Mouse (Mus musculus): Measurements from ENCODE around the gene Pde4c. TPM values are rescaled to one million over a fixed set of nuclear protein-coding genes. Genes with fewer than 3 reads are reported as not detected.

The Pde4c gene
- polyA plus RNA-seq, 1 experiment from 2014 or later = 0.16 TPM

DNA sequence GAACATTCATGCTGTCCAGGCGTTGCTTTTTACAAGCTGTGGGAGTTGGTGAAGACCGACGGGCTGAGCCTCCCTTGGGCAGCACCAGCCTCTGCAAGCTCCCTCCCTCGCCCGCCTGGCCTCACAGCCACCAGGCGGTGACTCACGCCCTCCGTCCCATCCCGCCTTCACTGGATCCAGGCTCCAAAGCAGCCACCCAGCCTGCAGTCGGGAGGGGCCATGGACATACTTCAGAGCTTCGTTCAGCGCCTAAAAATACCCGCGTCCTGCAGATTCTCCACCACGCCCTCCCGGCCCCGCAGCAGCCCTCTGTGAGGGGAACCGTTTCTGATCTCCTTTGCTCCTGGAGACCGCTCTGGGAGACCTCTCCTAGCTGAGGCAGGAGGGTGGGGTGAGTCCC lies 41.3 kb upstream of the Pde4c start:
- Histone ChIP-seq H3K9ac (ENCODE audit: low read length) (peak overlapping the region; percentile 39; the same call in 1 of the 2 replicates), H3K4me3 (ENCODE audit: low read depth, low read length) (no peak overlapping the region), H3K4me1 (ENCODE audit: control insufficient read depth, insufficient read depth, low read length) (peaks cover 2% of the 10 kb centered on the region; the same call in 1 of the 2 replicates), H3K36me3 (ENCODE audit: control insufficient read depth, insufficient read depth, low read length) (peaks cover 2% of the 10 kb centered on the region; the same call in 1 of the 2 replicates), H3K27ac (ENCODE audit: low read depth, low read length) (no peak overlapping the region), H3K9me3 (ENCODE audit: control insufficient read depth, low read length) (no peaks in the 10 kb centered on the region), H3K4me2 (no peak overlapping the region), H3K27me3 (ENCODE audit: control insufficient read depth, insufficient read depth, low read length) (no peaks in the 10 kb centered on the region)
- peak; percentile 86 for DNase-seq (ENCODE audit: low spot score, missing footprints)
- no peak for ATAC-seq (ENCODE audit: low FRiP score)
- 9% methylated on average over 19 of the region's 19 CpGs for WGBS

DNA sequence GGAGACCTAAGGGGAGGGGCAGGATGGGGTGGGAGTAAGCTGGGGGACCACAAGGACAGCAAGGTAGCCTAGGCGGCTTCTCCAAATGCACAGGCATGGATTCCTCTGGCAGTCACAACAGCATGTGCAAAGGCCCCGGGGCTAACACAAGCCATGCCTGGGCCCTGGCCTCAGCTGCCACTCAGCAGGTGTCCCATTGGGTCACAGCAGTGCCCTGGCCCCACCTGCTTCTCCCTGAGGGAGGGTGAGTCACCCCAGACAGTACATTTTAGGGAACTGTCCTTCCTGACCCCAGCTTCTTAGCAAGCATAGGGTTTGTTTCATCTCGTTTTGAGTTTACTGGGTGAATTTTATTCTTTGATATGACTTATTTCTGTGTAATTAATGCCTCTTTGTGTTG lies 40.8 kb upstream of the Pde4c start:
- DNase-seq (ENCODE audit: low spot score, missing footprints) = no peak
- Histone ChIP-seq H3K9me3 (ENCODE audit: control insufficient read depth, low read length) (no peaks in the 10 kb centered on the region), H3K27ac (ENCODE audit: low read depth, low read length) (no peak overlapping the region), H3K36me3 (ENCODE audit: control insufficient read depth, insufficient read depth, low read length) (peaks cover 2% of the 10 kb centered on the region; the same call in 1 of the 2 replicates), H3K9ac (ENCODE audit: low read length) (no peak overlapping the region; the same call in 1 of the 2 replicates), H3K27me3 (ENCODE audit: control insufficient read depth, insufficient read depth, low read length) (no peaks in the 10 kb centered on the region), H3K4me1 (ENCODE audit: control insufficient read depth, insufficient read depth, low read length) (peaks cover 2% of the 10 kb centered on the region; the same call in 1 of the 2 replicates), H3K4me3 (ENCODE audit: low read depth, low read length) (no peak overlapping the region), H3K4me2 (no peak overlapping the region)
- 0 out of 2 replicates have a peak, but pooled peaks have one; percentile 6 for ATAC-seq (ENCODE audit: low FRiP score)
- 67% methylated on average over 3 of the region's 3 CpGs for WGBS

DNA sequence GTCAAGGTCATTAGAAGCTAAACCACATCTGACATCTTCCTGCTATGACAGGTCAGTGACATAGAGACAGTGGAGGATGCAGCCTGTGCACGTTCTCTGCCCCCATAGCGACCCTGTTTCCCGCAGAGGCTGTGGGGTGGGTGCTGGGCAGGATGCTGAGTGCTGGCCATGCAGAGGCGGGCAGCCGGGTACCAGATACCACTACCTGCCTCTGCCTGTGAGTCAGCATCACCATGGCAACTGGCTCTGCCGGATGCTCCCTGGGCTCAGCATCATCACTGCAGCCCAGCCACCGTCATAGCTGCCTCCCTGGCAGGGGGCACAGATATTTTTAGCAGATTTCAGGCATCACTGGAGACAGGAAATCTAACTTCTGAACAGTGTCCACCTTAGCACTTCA lies 39.2 kb upstream of the Pde4c start:
- Histone ChIP-seq H3K9me3 (ENCODE audit: control insufficient read depth, low read length) (no peaks in the 10 kb centered on the region), H3K27ac (ENCODE audit: low read depth, low read length) (no peak overlapping the region), H3K9ac (ENCODE audit: low read length) (no peak overlapping the region), H3K36me3 (ENCODE audit: control insufficient read depth, insufficient read depth, low read length) (no peaks in the 10 kb centered on the region), H3K4me1 (ENCODE audit: control insufficient read depth, insufficient read depth, low read length) (peaks cover 2% of the 10 kb centered on the region; the same call in 1 of the 2 replicates), H3K4me3 (ENCODE audit: low read depth, low read length) (no peak overlapping the region), H3K27me3 (ENCODE audit: control insufficient read depth, insufficient read depth, low read length) (no peaks in the 10 kb centered on the region), H3K4me2 (no peak overlapping the region)
- peak; percentile 82 for DNase-seq (ENCODE audit: low spot score, missing footprints)
- ATAC-seq (ENCODE audit: low FRiP score) = peak; percentile 20
- 55% methylated on average over 7 of the region's 7 CpGs for WGBS

DNA sequence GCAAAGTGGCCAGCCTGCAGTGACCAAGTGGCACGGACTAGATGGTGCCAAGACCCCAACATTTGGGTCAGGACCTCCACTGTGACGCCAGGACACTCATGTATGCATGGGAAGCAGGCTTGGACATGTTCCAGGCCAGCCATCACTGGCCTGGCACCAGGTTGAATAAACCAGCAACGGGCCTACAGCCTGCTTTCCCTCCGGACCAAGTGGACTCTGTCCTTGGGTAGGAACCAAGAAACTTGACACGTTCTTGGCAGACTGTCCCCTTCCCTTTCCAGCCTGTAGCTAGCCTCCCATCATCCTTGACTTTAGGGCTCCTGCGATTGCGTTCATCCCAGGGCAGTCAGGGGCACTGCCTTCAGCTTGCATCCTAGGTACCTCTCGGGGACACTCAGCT lies 35.9 kb upstream of the Pde4c start:
- H3K27ac ChIP-seq (ENCODE audit: low read depth, low read length) = no peak overlapping the region
- DNase-seq (ENCODE audit: low spot score, missing footprints) = no peak
- 88% methylated on average over 8 of the region's 8 CpGs for WGBS

DNA sequence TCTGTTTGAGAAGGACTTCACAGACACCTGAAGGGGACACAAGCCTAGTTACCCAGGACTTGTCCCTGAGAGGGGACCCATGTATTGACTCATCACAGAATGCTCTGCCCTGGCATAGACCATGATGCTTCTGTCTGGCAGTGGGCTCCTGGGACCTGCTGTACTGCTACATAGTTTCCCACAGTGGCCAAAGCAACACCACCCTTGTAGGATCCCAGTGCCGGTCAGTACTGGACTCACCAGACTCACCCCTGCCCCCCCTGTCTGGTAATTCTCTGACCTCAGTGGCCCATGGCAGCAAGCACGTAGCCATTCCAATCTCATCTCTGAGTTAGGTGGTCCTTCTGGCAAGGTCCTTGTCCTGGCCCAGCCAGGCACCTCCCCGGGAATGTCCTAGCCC lies 35.4 kb upstream of the Pde4c start:
- H3K9me3 ChIP-seq (ENCODE audit: control insufficient read depth, low read length) = no peaks in the 10 kb centered on the region
- ATAC-seq (ENCODE audit: low FRiP score) = no peak
- no peak overlapping the region for H3K27ac ChIP-seq (ENCODE audit: low read depth, low read length)
- 97% methylated on average over 3 of the region's 3 CpGs for WGBS
- H3K27me3 ChIP-seq (ENCODE audit: control insufficient read depth, insufficient read depth, low read length) = no peaks in the 10 kb centered on the region
- no peak overlapping the region for H3K4me3 ChIP-seq (ENCODE audit: low read depth, low read length)
- DNase-seq (ENCODE audit: low spot score, missing footprints) = no peak
- no peak overlapping the region for H3K4me2 ChIP-seq
- H3K4me1 ChIP-seq (ENCODE audit: control insufficient read depth, insufficient read depth, low read length) = peaks cover 16% of the 10 kb centered on the region
- H3K36me3 ChIP-seq (ENCODE audit: control insufficient read depth, insufficient read depth, low read length) = no peaks in the 10 kb centered on the region
- no peak overlapping the region for H3K9ac ChIP-seq (ENCODE audit: low read length)

More for the DNA sequence above, 35.9 kb upstream of the Pde4c start:
- H3K9ac ChIP-seq (ENCODE audit: low read length) = no peak overlapping the region
- no peaks in the 10 kb centered on the region for H3K36me3 ChIP-seq (ENCODE audit: control insufficient read depth, insufficient read depth, low read length)
- H3K4me3 ChIP-seq (ENCODE audit: low read depth, low read length) = no peak overlapping the region
- ATAC-seq (ENCODE audit: low FRiP score) = no peak
- no peaks in the 10 kb centered on the region for H3K9me3 ChIP-seq (ENCODE audit: control insufficient read depth, low read length)
- no peak overlapping the region for H3K4me2 ChIP-seq
- peaks cover 16% of the 10 kb centered on the region for H3K4me1 ChIP-seq (ENCODE audit: control insufficient read depth, insufficient read depth, low read length)
- H3K27me3 ChIP-seq (ENCODE audit: control insufficient read depth, insufficient read depth, low read length) = no peaks in the 10 kb centered on the region

DNA sequence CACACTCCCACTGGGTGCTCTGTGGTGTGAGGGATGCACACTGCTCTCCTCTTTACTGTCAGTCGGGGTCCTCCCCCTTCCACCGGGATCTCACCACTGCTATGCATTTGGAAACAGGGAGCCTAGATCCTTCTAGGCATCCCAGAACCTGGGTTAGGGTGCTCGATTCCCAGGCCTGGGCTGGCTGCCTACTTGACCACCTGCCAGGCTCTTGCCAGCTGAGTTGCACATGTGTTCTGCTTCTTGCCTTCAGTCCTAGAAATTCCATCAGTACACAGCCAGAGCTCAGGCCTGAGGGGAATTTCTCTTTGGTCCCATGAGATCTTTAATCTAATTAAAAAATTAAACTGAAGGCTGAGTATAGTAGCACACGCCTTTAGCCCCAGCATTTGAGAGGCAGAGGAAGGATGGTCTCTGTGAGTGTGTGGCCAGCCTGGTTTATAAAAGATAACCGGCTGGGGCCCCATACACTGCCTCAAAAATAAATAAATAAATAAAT lies 33.6 kb upstream of the Pde4c start:
- H3K4me3 ChIP-seq (ENCODE audit: low read depth, low read length) = no peak overlapping the region
- H3K9me3 ChIP-seq (ENCODE audit: control insufficient read depth, low read length) = no peaks in the 10 kb centered on the region
- ATAC-seq (ENCODE audit: low FRiP score) (no peak), DNase-seq (ENCODE audit: low spot score, missing footprints) (no peak)
- H3K4me1 ChIP-seq (ENCODE audit: control insufficient read depth, insufficient read depth, low read length) = peaks cover 14% of the 10 kb centered on the region
- H3K36me3 ChIP-seq (ENCODE audit: control insufficient read depth, insufficient read depth, low read length) = no peaks in the 10 kb centered on the region
- H3K9ac ChIP-seq (ENCODE audit: low read length) = no peak overlapping the region; the same call in 1 of the 2 replicates
- WGBS = 81% methylated on average over 5 of the region's 5 CpGs
- no peak overlapping the region for H3K27ac ChIP-seq (ENCODE audit: low read depth, low read length)
- no peaks in the 10 kb centered on the region for H3K27me3 ChIP-seq (ENCODE audit: control insufficient read depth, insufficient read depth, low read length)
- no peak overlapping the region for H3K4me2 ChIP-seq

DNA sequence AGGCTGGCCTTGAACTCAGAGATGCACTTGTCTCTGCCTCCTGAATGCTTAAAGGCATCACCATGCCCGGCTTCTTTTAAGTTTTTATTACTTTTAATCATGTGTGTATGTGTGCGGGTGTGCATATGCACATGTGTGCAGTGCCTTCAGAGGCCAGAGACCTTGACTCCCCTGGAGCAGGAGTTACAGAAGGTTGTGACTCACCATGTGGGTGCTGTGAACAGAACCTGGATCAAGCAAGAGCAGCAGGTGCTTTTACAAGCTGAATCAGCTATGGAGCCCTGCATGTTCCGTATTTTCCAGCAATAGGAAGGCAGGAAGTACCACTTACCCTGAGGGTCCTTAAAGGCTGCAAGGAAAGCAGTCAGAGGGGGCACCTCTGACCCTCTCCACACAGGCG lies 32.3 kb upstream of the Pde4c start:
- Histone ChIP-seq H3K4me3 (ENCODE audit: low read depth, low read length) (peak overlapping the region; percentile 19), H3K4me2 (peak overlapping the region; percentile 43), H3K4me1 (ENCODE audit: control insufficient read depth, insufficient read depth, low read length) (peaks cover 19% of the 10 kb centered on the region), H3K36me3 (ENCODE audit: control insufficient read depth, insufficient read depth, low read length) (no peaks in the 10 kb centered on the region), H3K27me3 (ENCODE audit: control insufficient read depth, insufficient read depth, low read length) (no peaks in the 10 kb centered on the region), H3K9ac (ENCODE audit: low read length) (peak overlapping the region; percentile 77), H3K9me3 (ENCODE audit: control insufficient read depth, low read length) (no peaks in the 10 kb centered on the region), H3K27ac (ENCODE audit: low read depth, low read length) (peak overlapping the region; percentile 86)
- 60% methylated on average over 4 of the region's 4 CpGs for WGBS
- peak; percentile 89 for DNase-seq (ENCODE audit: low spot score, missing footprints)
- ATAC-seq (ENCODE audit: low FRiP score) = no peak

DNA sequence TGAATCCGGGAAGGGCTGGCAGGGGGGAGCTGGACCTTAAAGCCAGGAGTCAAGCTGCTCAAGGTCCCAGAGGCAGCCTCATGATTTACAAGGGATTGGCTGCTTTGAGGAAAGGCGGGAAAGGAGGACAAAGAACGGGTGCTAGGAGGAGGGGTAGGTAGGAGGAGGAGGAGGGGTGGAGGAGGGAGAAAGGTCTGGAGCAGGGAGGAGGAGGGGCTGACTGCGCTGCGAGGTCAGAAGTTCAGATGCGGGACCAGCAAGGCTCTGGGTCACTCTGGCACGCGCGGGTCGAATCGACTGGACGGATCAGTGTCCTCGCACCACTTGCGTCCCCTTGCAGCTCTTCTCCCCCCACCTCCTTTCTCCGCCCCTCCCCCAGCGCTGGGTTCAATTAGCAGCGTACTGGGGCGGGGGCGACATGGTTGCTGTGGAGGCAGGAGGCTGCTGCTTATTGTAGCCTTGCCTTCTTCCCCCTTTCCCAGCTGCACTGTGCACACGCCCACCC lies 31.7 kb upstream of the Pde4c start:
- Histone ChIP-seq H3K27me3 (ENCODE audit: control insufficient read depth, insufficient read depth, low read length) (no peaks in the 10 kb centered on the region), H3K4me2 (peak overlapping the region; percentile 43), H3K4me3 (ENCODE audit: low read depth, low read length) (peak overlapping the region; percentile 19), H3K27ac (ENCODE audit: low read depth, low read length) (peak overlapping the region; percentile 86), H3K4me1 (ENCODE audit: control insufficient read depth, insufficient read depth, low read length) (peaks cover 24% of the 10 kb centered on the region), H3K9ac (ENCODE audit: low read length) (peak overlapping the region; percentile 77), H3K36me3 (ENCODE audit: control insufficient read depth, insufficient read depth, low read length) (no peaks in the 10 kb centered on the region), H3K9me3 (ENCODE audit: control insufficient read depth, low read length) (no peaks in the 10 kb centered on the region)
- peak; percentile 84 for ATAC-seq (ENCODE audit: low FRiP score)
- 2% methylated on average over 18 of the region's 20 CpGs for WGBS
- peak; percentile 98 for DNase-seq (ENCODE audit: low spot score, missing footprints)

DNA sequence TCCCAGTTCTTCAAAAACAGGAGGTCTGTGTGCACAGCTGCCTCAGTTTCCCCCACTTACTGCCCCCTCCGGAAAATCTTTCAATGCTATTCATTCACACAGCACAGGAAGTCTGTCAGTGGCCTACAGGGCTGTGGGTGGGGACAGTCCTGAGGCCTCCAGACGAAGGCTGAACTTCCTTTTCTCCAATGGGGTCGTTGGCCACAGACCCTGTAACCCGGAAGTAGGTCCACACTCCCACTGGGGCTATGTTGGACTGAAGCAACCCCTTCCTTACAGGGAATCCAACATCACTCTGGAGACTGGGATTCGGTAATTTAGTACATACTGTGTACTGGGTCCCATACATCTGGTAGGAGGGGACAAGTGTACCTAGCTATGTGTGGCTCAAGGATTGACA lies 29.9 kb upstream of the Pde4c start:
- no peak overlapping the region for H3K27ac ChIP-seq (ENCODE audit: low read depth, low read length)
- DNase-seq (ENCODE audit: low spot score, missing footprints) = no peak

More for the DNA sequence above, 29.9 kb upstream of the Pde4c start:
- ATAC-seq (ENCODE audit: low FRiP score) = no peak
- Histone ChIP-seq H3K9ac (ENCODE audit: low read length) (no peak overlapping the region), H3K4me1 (ENCODE audit: control insufficient read depth, insufficient read depth, low read length) (peaks cover 38% of the 10 kb centered on the region), H3K27me3 (ENCODE audit: control insufficient read depth, insufficient read depth, low read length) (no peaks in the 10 kb centered on the region), H3K4me2 (no peak overlapping the region), H3K9me3 (ENCODE audit: control insufficient read depth, low read length) (no peaks in the 10 kb centered on the region), H3K4me3 (ENCODE audit: low read depth, low read length) (no peak overlapping the region), H3K36me3 (ENCODE audit: control insufficient read depth, insufficient read depth, low read length) (no peaks in the 10 kb centered on the region)
- 78% methylated on average over 5 of the region's 5 CpGs for WGBS
